Mouse (Mus musculus) c-Kit-negative CD71-positive TER-119-positive erythroid progenitor cells, embryonic 14.5 days (primary cell): Measurements from ENCODE around the gene Ddx28.
"Not testable (repeated sequence)": the region's sequence is repeated elsewhere in the genome, so short reads cannot be mapped to it uniquely, and the experiment has no call there.

Experiments used
- DNase-seq: peaks from one replicate; pipeline ENCODE4 v3.0.0-alpha.2; 2013; ENCODE audit warnings: low read depth, low spot score

The Ddx28 gene

GRCm38 (mm10) chr8:106016284-106016683 lies 4.6 kb upstream of the Ddx28 start:
- no peak for DNase-seq

GRCm38 (mm10) chr8:106012203-106012602 lies 521 bp upstream of the Ddx28 start:
- peak; percentile 39 for DNase-seq

GRCm38 (mm10) chr8:106010748-106011642 lies 687 bp downstream of the Ddx28 start:
- DNase-seq = peak; percentile 82

GRCm38 (mm10) chr8:106007891-106008290 lies 3.8 kb downstream of the Ddx28 start:
- not testable (repeated sequence) for DNase-seq

GRCm38 (mm10) chr8:106007135-106007534 lies 4.5 kb downstream of the Ddx28 start:
- DNase-seq = no peak

- DNase-seq = no peak
Observed at GRCm38 (mm10) chr8:106006413-106006812, 5.3 kb downstream of the Ddx28 start.

GRCm38 (mm10) chr8:106005875-106006274 lies 5.8 kb downstream of the Ddx28 start, which contains the start of gene Dpep2nb:
Gene Dpep2nb (minus strand): TSS chr8:106005975.
- DNase-seq = no peak

GRCm38 (mm10) chr8:106004538-106005207 lies 7.0 kb downstream of the Ddx28 start:
- DNase-seq = no peak

GRCm38 (mm10) chr8:106001908-106002307 lies 9.8 kb downstream of the Ddx28 start:
- DNase-seq = no peak

- no peak for DNase-seq
Observed at GRCm38 (mm10) chr8:105998971-105999370, 12.7 kb downstream of the Ddx28 start.

GRCm38 (mm10) chr8:105996359-105996758 lies 15.3 kb downstream of the Ddx28 start:
- DNase-seq = no peak

GRCm38 (mm10) chr8:105993226-105993625 lies 18.5 kb downstream of the Ddx28 start:
- DNase-seq = no peak

GRCm38 (mm10) chr8:105992499-105992898 lies 19.2 kb downstream of the Ddx28 start:
- DNase-seq = no peak

- DNase-seq = no peak
Observed at GRCm38 (mm10) chr8:105991546-105991945, 20.1 kb downstream of the Ddx28 start.

GRCm38 (mm10) chr8:105990856-105991387 lies 20.8 kb downstream of the Ddx28 start, which contains the start of gene Dus2:
Gene Dus2 (plus strand): TSS chr8:105991337.
- DNase-seq = peak; percentile 70

GRCm38 (mm10) chr8:105988546-105988945 lies 23.1 kb downstream of the Ddx28 start:
- no peak for DNase-seq

- not testable (repeated sequence) for DNase-seq
Observed at GRCm38 (mm10) chr8:105983406-105983805, 28.3 kb downstream of the Ddx28 start.

GRCm38 (mm10) chr8:105981146-105981545 lies 30.5 kb downstream of the Ddx28 start:
- no peak for DNase-seq

- DNase-seq = no peak
Observed at GRCm38 (mm10) chr8:105979325-105979724, 32.4 kb downstream of the Ddx28 start, which contains the start of gene Dpep3. Gene Dpep3 (minus strand): TSS chr8:105979429.

- DNase-seq = no peak
Observed at GRCm38 (mm10) chr8:105975363-105975762, 36.3 kb downstream of the Ddx28 start.

- no peak for DNase-seq
Observed at GRCm38 (mm10) chr8:105971019-105971720, 40.5 kb downstream of the Ddx28 start.

- no peak for DNase-seq
Observed at GRCm38 (mm10) chr8:105969367-105969766, 42.3 kb downstream of the Ddx28 start.
